In the genomic region with DNA sequence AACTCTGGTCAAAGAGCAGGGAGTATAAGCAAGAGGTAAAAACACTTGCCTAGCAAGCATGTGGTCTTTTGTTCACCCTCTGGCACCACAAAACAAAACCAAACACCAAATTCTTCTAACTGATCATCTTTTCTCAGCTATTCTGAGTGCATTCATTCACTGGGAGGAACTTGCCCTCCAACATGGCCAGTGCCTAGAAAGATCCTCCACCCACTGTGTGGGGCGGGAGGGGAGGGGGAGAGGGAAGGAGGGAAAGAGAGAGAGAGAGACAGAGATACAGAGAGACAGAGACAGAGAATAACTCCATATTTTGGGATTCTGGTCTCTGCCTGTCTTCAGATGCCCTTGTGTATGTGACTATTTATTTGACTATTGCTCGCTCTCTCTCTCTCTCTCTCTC, we compare ENCODE assay signal across 19 mouse cellular contexts.
DNase-seq lines count a peak whose midpoint lies in the region; ATAC-seq lines count a peak whose summit lies in the region.
"Had no signal": no experiment of that assay in that cellular context is flagged by ENCODE, and none has a peak within 500 bp of the region (broad histone marks: within the 10 kb centered on the region; RNA-seq: fewer than 3 reads in every experiment).

No protein-coding gene starts in this region.

- no peak overlapping the region for H3K27ac ChIP-seq in midbrain, embryonic 11.5 days (ENCODE audit: low read depth, low read length)
- no peak overlapping the region for H3K27ac ChIP-seq in midbrain, embryonic 15.5 days

- H3K4me2 ChIP-seq in midbrain, embryonic 11.5 days, result no peak overlapping the region
- H3K4me2 ChIP-seq in midbrain, embryonic 15.5 days, result no peak overlapping the region

- no peaks in the 10 kb centered on the region for H3K27me3 ChIP-seq in midbrain, embryonic 11.5 days (ENCODE audit: control insufficient read depth, insufficient read depth, low read length)
- no peaks in the 10 kb centered on the region for H3K27me3 ChIP-seq in midbrain, embryonic 15.5 days (replicated peaks)
- H3K27me3 ChIP-seq: CH12.LX, Patski had no signal

- DNase-seq in heart, adult 11 months, result peak; percentile 57
- no peak for DNase-seq in heart, postnatal 4 days
- peak; percentile 57 for DNase-seq in midbrain, embryonic 11.5 days (ENCODE audit: low spot score, missing footprints)
- DNase-seq: adrenal gland, adult 2 months; adrenal gland, adult 8-10 months; adrenal gland, postnatal 10 days; adrenal gland, postnatal 14 days; adrenal gland, postnatal 25 days; adrenal gland, postnatal 36 days; B cell, adult 2 months; cerebellum, adult 11 months; cerebellum, adult 11-12 months; cerebellum, adult 18-20 months had no signal

- ATAC-seq in midbrain, embryonic 11.5 days (ENCODE audit: low FRiP score), result no peak
- ATAC-seq in midbrain, embryonic 15.5 days (replicated peaks), result no peak
- ATAC-seq: activated CD4-positive, CD25-positive, alpha-beta regulatory T cell, adult 4 months; CD4-positive, CD25-positive, alpha-beta regulatory T cell, adult 4 months; Patski had no signal

- H3K36me3 ChIP-seq in midbrain, embryonic 11.5 days (ENCODE audit: control insufficient read depth, insufficient read depth, low read length), result no peaks in the 10 kb centered on the region
- no peaks in the 10 kb centered on the region for H3K36me3 ChIP-seq in midbrain, embryonic 15.5 days (replicated peaks)
- H3K36me3 ChIP-seq: G1E had no signal

- no peaks in the 10 kb centered on the region for H3K9me3 ChIP-seq in midbrain, embryonic 11.5 days (ENCODE audit: control insufficient read depth, low read length)
- no peaks in the 10 kb centered on the region for H3K9me3 ChIP-seq in midbrain, embryonic 15.5 days

- no peaks in the 10 kb centered on the region for H3K4me1 ChIP-seq in midbrain, embryonic 11.5 days (ENCODE audit: control insufficient read depth, insufficient read depth, low read length)
- no peaks in the 10 kb centered on the region for H3K4me1 ChIP-seq in midbrain, embryonic 15.5 days

- no peak overlapping the region for H3K9ac ChIP-seq in midbrain, embryonic 11.5 days (ENCODE audit: low read length)
- H3K9ac ChIP-seq in midbrain, embryonic 15.5 days, result no peak overlapping the region

- H3K4me3 ChIP-seq in midbrain, embryonic 11.5 days (ENCODE audit: low read depth, low read length), result no peak overlapping the region
- H3K4me3 ChIP-seq in midbrain, embryonic 15.5 days, result no peak overlapping the region

- 89% methylated on average over 2 of the region's 2 CpGs for WGBS in midbrain, embryonic 11.5 days
- 83% methylated on average over 2 of the region's 2 CpGs for WGBS in midbrain, embryonic 15.5 days
